19 mouse cellular contexts compared by ENCODE assay signal in the genomic region with DNA sequence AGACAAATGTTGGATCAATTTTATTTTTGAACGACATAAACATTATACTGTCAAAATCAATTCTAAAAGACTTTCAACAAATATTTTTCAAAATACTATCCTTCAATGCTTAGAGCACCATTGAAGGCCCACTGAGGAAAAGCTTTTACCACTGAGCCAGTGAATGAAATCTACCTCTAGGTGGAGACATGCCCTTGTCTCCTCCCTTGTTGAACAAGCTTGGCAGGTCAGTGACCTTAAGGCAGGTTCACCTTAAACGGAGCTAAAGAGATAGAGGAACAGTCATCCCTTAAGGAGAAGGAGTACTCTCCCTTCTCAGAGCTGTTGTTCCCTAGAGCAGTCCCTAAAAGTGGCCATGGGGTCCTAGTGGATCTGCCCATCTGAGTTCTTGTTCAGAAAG.
"Had no signal": no experiment of that assay in that cellular context is flagged by ENCODE, and none has a peak within 500 bp of the region (broad histone marks: within the 10 kb centered on the region; RNA-seq: fewer than 3 reads in every experiment).

No protein-coding gene starts in this region.

- H3K27ac ChIP-seq: kidney, embryonic 15.5 days; limb, embryonic 10.5 days; limb, embryonic 13.5 days; liver, embryonic 14.5 days; macrophage; midbrain, embryonic 12.5 days; midbrain, embryonic 15.5 days; neural tube, embryonic 12.5 days; neural tube, embryonic 15.5 days had no signal

- H3K4me3 ChIP-seq: kidney, embryonic 15.5 days; limb, embryonic 10.5 days; limb, embryonic 13.5 days; midbrain, embryonic 12.5 days; midbrain, embryonic 15.5 days; neural tube, embryonic 12.5 days; neural tube, embryonic 15.5 days had no signal

- H3K36me3 ChIP-seq: kidney, embryonic 15.5 days; limb, embryonic 10.5 days; limb, embryonic 13.5 days; midbrain, embryonic 12.5 days; midbrain, embryonic 15.5 days; neural tube, embryonic 12.5 days; neural tube, embryonic 15.5 days had no signal

- H3K4me2 ChIP-seq: kidney, embryonic 15.5 days; limb, embryonic 13.5 days; lung, embryonic 14.5 days; midbrain, embryonic 12.5 days; midbrain, embryonic 15.5 days; neural tube, embryonic 12.5 days; neural tube, embryonic 15.5 days had no signal

- H3K9me3 ChIP-seq: kidney, embryonic 15.5 days; limb, embryonic 10.5 days; limb, embryonic 13.5 days; midbrain, embryonic 12.5 days; midbrain, embryonic 15.5 days; neural tube, embryonic 12.5 days; neural tube, embryonic 15.5 days had no signal

- ATAC-seq: liver, postnatal 0 days; lung, postnatal 0 days; midbrain, embryonic 15.5 days had no signal

- H3K4me1 ChIP-seq: kidney, embryonic 15.5 days; limb, embryonic 10.5 days; limb, embryonic 13.5 days; midbrain, embryonic 12.5 days; midbrain, embryonic 15.5 days; neural tube, embryonic 12.5 days; neural tube, embryonic 15.5 days had no signal

- H3K9ac ChIP-seq: kidney, embryonic 15.5 days; limb, embryonic 13.5 days; liver, embryonic 14.5 days; liver, postnatal 0 days; lung, embryonic 14.5 days; midbrain, embryonic 12.5 days; midbrain, embryonic 15.5 days; neural tube, embryonic 12.5 days; neural tube, embryonic 15.5 days had no signal

- DNase-seq: kidney, postnatal 10 days; kidney, postnatal 36 days; liver; liver, postnatal 0 days; lung, embryonic 14.5 days; right cerebral cortex, adult 18-20 months; right cerebral cortex, postnatal 14 days; right cerebral cortex, postnatal 4 days; thymus, postnatal 25 days had no signal

- H3K27me3 ChIP-seq: kidney, embryonic 15.5 days; limb, embryonic 13.5 days; midbrain, embryonic 12.5 days; midbrain, embryonic 15.5 days; neural tube, embryonic 12.5 days; neural tube, embryonic 15.5 days had no signal
